Mouse (Mus musculus): Measurements from ENCODE around the gene Fuz. TPM values are rescaled to one million over a fixed set of nuclear protein-coding genes. Genes with fewer than 3 reads are reported as not detected.

Fuz gene
- total RNA-seq (2022) = 10 to 100 TPM; 21.8 to 28.6 (median 24.0) TPM

- peak; percentile 86 to 93 for DNase-seq (ENCODE audit: low spot score in 2 of 2)
Observed at GRCm38 (mm10) chr7:44895593-44896434, at the start of gene Fuz. Gene Fuz (plus strand): TSS chr7:44896079.

GRCm38 (mm10) chr7:44846804-44847203 is 49.1 kb upstream of the Fuz start:
- DNase-seq (ENCODE audit: low spot score in 2 of 2) = peak in 1 of 2 experiments; percentile 50

- DNase-seq (ENCODE audit: low spot score in 2 of 2) = no peak
Observed at GRCm38 (mm10) chr7:44847772-44848171, 48.1 kb upstream of the Fuz start.

DNA sequence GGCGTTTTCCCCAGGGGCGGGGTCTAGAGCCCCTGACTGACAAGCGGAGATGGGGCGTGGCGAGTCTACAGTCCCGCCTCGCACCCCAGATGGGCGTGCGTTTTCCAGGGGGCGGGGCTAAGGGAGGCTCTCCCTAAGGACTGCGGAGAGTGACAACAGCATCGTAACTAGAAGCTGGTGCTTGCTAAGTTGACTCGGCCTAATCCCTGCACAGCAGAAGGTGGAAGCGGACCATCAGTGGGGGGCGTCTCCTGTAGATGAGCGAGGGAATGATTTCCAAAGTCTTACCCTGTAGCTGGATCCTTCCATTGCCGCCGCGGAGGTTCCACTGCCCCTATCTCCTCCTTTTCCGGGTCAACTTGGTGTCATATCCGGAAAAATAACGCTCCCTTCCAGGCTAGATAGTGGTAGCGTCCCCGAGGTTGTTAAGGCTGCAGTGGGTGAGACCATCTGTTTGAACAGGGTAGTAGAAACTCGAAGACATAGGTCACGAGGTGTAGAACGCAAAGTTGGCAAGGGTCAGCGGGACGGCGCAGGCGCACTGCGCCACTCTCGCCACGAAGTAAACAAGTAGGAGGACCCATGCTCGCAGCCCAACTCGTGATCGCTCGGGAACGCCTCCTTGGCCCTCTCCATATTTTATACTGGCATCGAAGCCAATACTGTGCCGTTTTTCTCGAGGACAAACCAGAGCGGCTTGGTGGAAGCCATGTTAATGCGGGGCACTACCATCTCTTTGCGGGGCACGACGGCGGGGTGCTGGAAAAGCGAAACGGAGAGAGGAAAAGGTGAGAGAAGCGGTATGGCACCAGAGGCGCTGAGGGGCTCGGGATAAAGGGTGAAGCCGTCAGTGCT is 47.1 kb upstream of the Fuz start, which contains the start of the genes Akt1s1 and Tbc1d17:
Gene Akt1s1 (plus strand): TSS at position 431 of the 855 bp plus-strand sequence.
Gene Tbc1d17 (minus strand): TSS at position 519 of the 855 bp plus-strand sequence.
- DNase-seq (ENCODE audit: low spot score in 2 of 2) = peak; percentile 99 to 100

GRCm38 (mm10) chr7:44849416-44850111 is 46.3 kb upstream of the Fuz start:
- peak; percentile 84 to 95 for DNase-seq (ENCODE audit: low spot score in 2 of 2)

GRCm38 (mm10) chr7:44850146-44850545 is 45.7 kb upstream of the Fuz start:
- no peak for DNase-seq (ENCODE audit: low spot score in 2 of 2)

- DNase-seq (ENCODE audit: low spot score in 2 of 2) = no peak
Observed at GRCm38 (mm10) chr7:44850789-44851624, 44.9 kb upstream of the Fuz start.

GRCm38 (mm10) chr7:44851625-44852234 is 44.1 kb upstream of the Fuz start:
- DNase-seq (ENCODE audit: low spot score in 2 of 2) = no peak

DNA sequence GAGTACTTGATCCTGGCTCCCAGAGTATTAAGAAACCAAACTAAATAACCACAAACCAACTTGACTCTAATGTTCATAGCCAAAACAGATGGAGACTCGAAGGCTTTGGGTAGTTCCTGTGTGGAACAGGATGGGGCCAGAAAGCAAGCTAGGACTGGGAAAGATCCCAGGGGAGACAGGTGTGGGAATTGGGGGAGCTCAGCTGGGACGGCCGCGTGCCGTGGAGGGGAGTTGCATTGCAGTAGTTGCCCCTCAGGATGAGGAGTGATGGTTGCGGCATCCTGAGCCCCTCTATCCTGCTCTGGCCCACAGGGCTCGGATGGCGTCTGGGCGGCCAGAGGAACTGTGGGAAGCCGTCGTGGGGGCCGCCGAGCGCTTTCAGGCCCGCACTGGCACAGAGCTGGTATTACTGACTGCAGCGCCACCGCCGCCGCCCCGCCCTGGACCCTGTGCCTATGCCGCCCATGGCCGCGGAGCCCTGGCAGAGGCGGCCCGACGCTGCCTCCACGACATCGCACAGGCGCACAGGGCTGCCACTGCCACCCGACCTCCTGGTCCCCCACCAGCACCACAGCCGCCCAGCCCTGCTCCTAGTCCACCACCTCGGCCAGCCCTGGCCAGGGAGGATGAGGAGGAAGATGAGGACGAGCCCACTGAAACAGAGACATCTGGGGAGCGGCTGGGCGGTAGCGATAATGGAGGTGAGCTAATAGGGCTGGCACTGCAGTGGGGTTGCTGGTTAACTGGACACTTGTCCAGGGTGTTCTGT is 43.4 kb upstream of the Fuz start:
- DNase-seq (ENCODE audit: low spot score in 2 of 2) = no peak

DNA sequence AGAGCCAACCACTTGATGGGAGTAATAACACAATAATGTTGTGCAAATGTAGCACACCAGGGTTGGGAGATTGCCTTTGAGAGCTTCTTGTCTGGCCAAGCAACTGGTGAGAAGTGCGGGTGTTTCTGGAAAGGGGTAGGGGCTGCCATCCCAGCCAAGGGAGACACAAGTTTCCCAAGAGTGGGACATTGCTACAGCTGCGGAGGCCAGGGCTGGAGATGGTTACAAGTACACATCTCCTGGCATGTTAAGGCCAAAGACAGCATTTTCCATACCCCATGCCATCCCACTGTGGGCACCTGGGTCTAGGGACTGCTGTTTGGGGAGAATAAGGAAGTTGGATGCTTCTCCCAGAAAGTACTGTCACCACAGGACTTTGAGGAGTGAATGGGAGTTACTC is 42.8 kb upstream of the Fuz start:
- DNase-seq (ENCODE audit: low spot score in 2 of 2) = no peak

GRCm38 (mm10) chr7:44853596-44854355 is 42.1 kb upstream of the Fuz start:
- DNase-seq (ENCODE audit: low spot score in 2 of 2) = no peak

DNA sequence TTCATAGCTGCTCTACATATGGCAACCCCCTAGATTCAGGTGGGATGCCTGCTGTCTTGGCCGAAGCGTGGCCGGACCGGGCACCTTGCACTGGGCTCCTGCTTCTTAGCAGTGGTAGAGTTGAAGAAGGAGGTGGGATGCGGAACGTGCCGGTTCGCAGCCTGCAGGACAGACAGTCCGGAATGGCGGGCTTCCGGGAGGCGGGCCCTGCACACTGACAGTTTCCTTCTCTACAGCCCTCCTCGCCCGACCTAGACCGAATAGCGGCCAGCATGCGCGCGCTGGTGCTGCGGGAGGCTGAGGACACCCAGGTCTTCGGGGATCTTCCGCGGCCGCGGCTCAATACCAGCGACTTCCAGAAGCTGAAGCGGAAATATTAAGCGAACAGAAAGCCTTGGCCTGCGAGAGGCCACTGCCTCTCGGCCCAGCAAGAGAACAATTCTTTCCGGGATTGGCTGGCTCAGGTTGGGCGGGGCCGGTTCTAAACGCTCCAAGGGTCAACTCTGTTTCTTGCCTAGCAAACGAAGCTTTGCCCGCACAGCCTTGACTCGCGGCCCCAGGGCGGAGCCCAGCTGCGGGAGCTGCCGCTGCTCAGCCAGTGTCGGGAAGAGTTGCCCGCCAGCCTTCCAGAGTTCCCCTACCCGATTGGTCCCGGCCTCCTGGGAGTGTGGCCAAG is 41.4 kb upstream of the Fuz start:
- DNase-seq (ENCODE audit: low spot score in 2 of 2) = peak in 1 of 2 experiments; percentile 63

DNA sequence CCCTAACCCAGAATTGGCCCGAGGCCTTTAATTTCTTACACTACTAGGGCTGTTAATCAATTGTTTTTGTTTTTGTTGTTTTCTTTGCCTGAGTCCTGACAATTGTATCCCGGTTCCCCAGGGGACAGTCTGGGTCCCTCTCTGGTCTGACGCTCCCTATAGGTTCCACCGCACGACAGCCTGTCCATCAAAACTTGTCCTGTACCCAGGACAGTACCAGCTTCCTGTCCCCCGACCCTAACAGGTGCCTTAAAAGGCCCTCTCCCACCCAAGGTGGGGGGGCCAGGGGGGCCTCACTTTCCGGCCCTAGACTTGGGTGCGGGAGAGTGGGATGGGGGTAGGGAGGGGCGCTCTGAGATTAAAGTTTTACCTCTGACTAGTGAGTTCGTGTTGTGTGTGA is 40.8 kb upstream of the Fuz start:
- DNase-seq (ENCODE audit: low spot score in 2 of 2) = no peak

DNA sequence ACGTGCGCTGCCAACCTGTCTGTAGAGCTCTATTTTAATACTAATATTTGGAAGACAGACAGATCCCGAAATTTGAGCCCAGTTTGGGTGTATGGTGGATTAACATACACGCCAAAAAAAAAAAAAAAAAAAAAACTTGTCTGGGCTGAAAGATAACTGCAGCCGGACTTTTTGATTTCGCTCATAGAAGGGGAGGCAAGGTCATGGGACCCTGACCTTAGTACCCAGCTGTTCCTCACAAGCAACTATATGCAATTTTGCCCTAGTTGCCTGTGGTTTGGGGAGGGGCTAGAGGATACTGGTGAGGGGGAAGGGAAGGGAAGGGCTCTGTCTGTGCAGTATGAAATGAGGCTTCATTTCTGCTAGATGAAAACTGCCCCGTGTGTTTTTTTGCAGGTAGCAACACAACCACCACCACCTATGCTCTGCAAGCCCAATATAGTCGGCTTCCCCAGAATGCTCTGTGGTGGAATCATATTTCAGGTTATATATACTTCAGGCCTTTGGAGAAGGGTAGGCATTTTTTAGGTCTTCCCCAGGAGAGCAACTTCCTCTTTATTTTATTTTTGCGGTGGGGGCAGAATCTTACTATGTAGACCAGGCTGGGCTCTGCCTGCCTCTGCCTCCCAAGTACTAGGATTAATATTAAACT is 39.5 kb upstream of the Fuz start:
- DNase-seq (ENCODE audit: low spot score in 2 of 2) = no peak

GRCm38 (mm10) chr7:44857042-44857552 is 38.8 kb upstream of the Fuz start, which contains the start of gene Pnkp:
Gene Pnkp (plus strand): TSS chr7:44857139.
- DNase-seq (ENCODE audit: low spot score in 2 of 2) = peak; percentile 83 to 94

GRCm38 (mm10) chr7:44857905-44858304 is 38.0 kb upstream of the Fuz start:
- DNase-seq (ENCODE audit: low spot score in 2 of 2) = no peak

DNA sequence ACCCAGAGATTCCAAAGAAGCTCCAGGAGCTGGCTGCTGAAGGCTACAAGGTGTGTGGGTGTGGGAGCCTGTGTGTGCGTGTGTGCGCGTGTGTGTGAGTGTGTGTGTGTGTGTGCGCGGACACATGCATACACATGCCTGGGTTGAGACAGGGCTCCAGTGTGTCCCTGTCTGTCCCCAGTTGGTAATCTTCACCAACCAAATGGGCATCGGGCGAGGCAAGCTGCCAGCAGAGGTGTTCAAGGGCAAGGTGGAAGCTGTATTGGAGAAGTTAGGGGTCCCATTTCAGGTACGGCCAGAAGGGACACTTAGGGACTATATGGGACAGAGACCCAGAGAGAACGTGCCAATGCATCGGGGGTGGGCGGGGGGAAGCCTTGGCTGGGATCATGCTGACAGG is 36.0 kb upstream of the Fuz start:
- DNase-seq (ENCODE audit: low spot score in 2 of 2) = no peak
